Mouse (Mus musculus): Measurements from ENCODE around the gene Prkd2. TPM values are rescaled to one million over a fixed set of nuclear protein-coding genes. Genes with fewer than 3 reads are reported as not detected.
A peak's percentile ranks its signal among the peaks of the same experiment; 100 is the strongest.

Gene Prkd2
- polyA plus RNA-seq, 1 experiment from 2014 or later, result 21.9 TPM

- peaks cover 44% of the 10 kb centered on the region for H3K4me1 ChIP-seq
- H3K36me3 ChIP-seq, result no peaks in the 10 kb centered on the region
- no peaks in the 10 kb centered on the region for H3K9me3 ChIP-seq
- no peak overlapping the region for H3K9ac ChIP-seq
- ATAC-seq (ENCODE audit: insufficient number of reproducible peaks, low FRiP score, low TSS enrichment, low read depth), result no peak
- WGBS, result 76% methylated on average over 2 of the region's 2 CpGs
- no peaks in the 10 kb centered on the region for H3K27me3 ChIP-seq
- H3K27ac ChIP-seq, result no peak overlapping the region
- no peak overlapping the region for H3K4me2 ChIP-seq
- no peak overlapping the region for H3K4me3 ChIP-seq
Measured at GRCm38 (mm10) chr7:16903439-16903955, 60.8 kb downstream of the Prkd2 start.

GRCm38 (mm10) chr7:16904120-16904675 is 61.5 kb downstream of the Prkd2 start:
- Histone ChIP-seq H3K4me1 (peaks cover 50% of the 10 kb centered on the region), H3K27ac (no peak overlapping the region), H3K36me3 (no peaks in the 10 kb centered on the region), H3K9ac (no peak overlapping the region), H3K27me3 (no peaks in the 10 kb centered on the region), H3K4me3 (no peak overlapping the region), H3K4me2 (no peak overlapping the region), H3K9me3 (no peaks in the 10 kb centered on the region)
- no peak for ATAC-seq (ENCODE audit: insufficient number of reproducible peaks, low FRiP score, low TSS enrichment, low read depth)
- 46% methylated on average over 8 of the region's 10 CpGs for WGBS

- Histone ChIP-seq H3K4me1 (peaks cover 49% of the 10 kb centered on the region), H3K9ac (no peak overlapping the region), H3K4me3 (no peak overlapping the region), H3K36me3 (no peaks in the 10 kb centered on the region), H3K9me3 (no peaks in the 10 kb centered on the region), H3K27ac (peak overlapping the region; percentile 44; the same call in 1 of the 2 replicates), H3K27me3 (no peaks in the 10 kb centered on the region), H3K4me2 (no peak overlapping the region)
- ATAC-seq (ENCODE audit: insufficient number of reproducible peaks, low FRiP score, low TSS enrichment, low read depth), result no peak
- WGBS, result 45% methylated on average over 9 of the region's 9 CpGs
Measured at GRCm38 (mm10) chr7:16905491-16906021, 62.9 kb downstream of the Prkd2 start.

- H3K27ac ChIP-seq, result peak within 1 kb of the TSS; percentile 44; the same call in 1 of the 2 replicates
- no peaks in the 10 kb centered on the region for H3K36me3 ChIP-seq
- peak within 1 kb of the TSS; percentile 10; the same call in 1 of the 2 replicates for H3K4me2 ChIP-seq
- peaks cover 47% of the 10 kb centered on the region for H3K4me1 ChIP-seq
- no peak within 1 kb of the TSS for H3K4me3 ChIP-seq
- 5% methylated on average over 6 of the region's 6 CpGs for WGBS
- no peaks in the 10 kb centered on the region for H3K27me3 ChIP-seq
- no peak for ATAC-seq (ENCODE audit: insufficient number of reproducible peaks, low FRiP score, low TSS enrichment, low read depth)
- H3K9me3 ChIP-seq, result no peaks in the 10 kb centered on the region
- no peak within 1 kb of the TSS for H3K9ac ChIP-seq
Measured at GRCm38 (mm10) chr7:16906281-16906680, 63.6 kb downstream of the Prkd2 start, which contains the start of gene Ptgir. TSS of gene Ptgir (plus strand) at chr7:16906490.

- no peaks in the 10 kb centered on the region for H3K27me3 ChIP-seq
- H3K4me3 ChIP-seq, result no peak overlapping the region
- no peaks in the 10 kb centered on the region for H3K36me3 ChIP-seq
- ATAC-seq (ENCODE audit: insufficient number of reproducible peaks, low FRiP score, low TSS enrichment, low read depth), result no peak
- H3K4me2 ChIP-seq, result peak overlapping the region; percentile 10
- H3K9ac ChIP-seq, result no peak overlapping the region
- H3K27ac ChIP-seq, result no peak overlapping the region
- WGBS, result 90% methylated on average over 41 of the region's 41 CpGs
- H3K9me3 ChIP-seq, result no peaks in the 10 kb centered on the region
- H3K4me1 ChIP-seq, result peaks cover 43% of the 10 kb centered on the region
Measured at GRCm38 (mm10) chr7:16906889-16907559, 64.3 kb downstream of the Prkd2 start.

GRCm38 (mm10) chr7:16907842-16908241 is 65.1 kb downstream of the Prkd2 start:
- no peak overlapping the region for H3K27ac ChIP-seq
- H3K4me1 ChIP-seq, result peaks cover 47% of the 10 kb centered on the region
- H3K4me2 ChIP-seq, result peak overlapping the region; percentile 10; the same call in 1 of the 2 replicates
- no peaks in the 10 kb centered on the region for H3K36me3 ChIP-seq
- 76% methylated on average over 7 of the region's 7 CpGs for WGBS
- no peak overlapping the region for H3K9ac ChIP-seq
- no peak for ATAC-seq (ENCODE audit: insufficient number of reproducible peaks, low FRiP score, low TSS enrichment, low read depth)
- 0 out of 2 replicates have a peak overlapping the region, but pooled peaks have one; percentile 8 for H3K4me3 ChIP-seq
- H3K27me3 ChIP-seq, result no peaks in the 10 kb centered on the region
- H3K9me3 ChIP-seq, result no peaks in the 10 kb centered on the region

- 41% methylated on average over 11 of the region's 11 CpGs for WGBS
- H3K4me1 ChIP-seq, result peaks cover 47% of the 10 kb centered on the region
- ATAC-seq (ENCODE audit: insufficient number of reproducible peaks, low FRiP score, low TSS enrichment, low read depth), result no peak
- no peak overlapping the region for H3K9ac ChIP-seq
- H3K9me3 ChIP-seq, result no peaks in the 10 kb centered on the region
- H3K36me3 ChIP-seq, result no peaks in the 10 kb centered on the region
- 0 out of 2 replicates have a peak overlapping the region, but pooled peaks have one; percentile 8 for H3K4me3 ChIP-seq
- H3K4me2 ChIP-seq, result peak overlapping the region; percentile 3; the same call in 1 of the 2 replicates
- H3K27ac ChIP-seq, result no peak overlapping the region
- no peaks in the 10 kb centered on the region for H3K27me3 ChIP-seq
Measured at GRCm38 (mm10) chr7:16908367-16908766, 65.7 kb downstream of the Prkd2 start.

GRCm38 (mm10) chr7:16908859-16909258 is 66.2 kb downstream of the Prkd2 start:
- no peak overlapping the region for H3K9ac ChIP-seq
- ATAC-seq (ENCODE audit: insufficient number of reproducible peaks, low FRiP score, low TSS enrichment, low read depth), result no peak
- WGBS, result 69% methylated on average over 11 of the region's 11 CpGs
- no peaks in the 10 kb centered on the region for H3K27me3 ChIP-seq
- peaks cover under 1% of the 10 kb centered on the region; the same call in 1 of the 2 replicates for H3K36me3 ChIP-seq
- peaks cover 52% of the 10 kb centered on the region for H3K4me1 ChIP-seq
- no peak overlapping the region for H3K4me2 ChIP-seq
- H3K9me3 ChIP-seq, result no peaks in the 10 kb centered on the region
- no peak overlapping the region for H3K4me3 ChIP-seq
- H3K27ac ChIP-seq, result no peak overlapping the region

- Histone ChIP-seq H3K9ac (no peak overlapping the region), H3K4me1 (peaks cover 61% of the 10 kb centered on the region), H3K36me3 (peaks cover 11% of the 10 kb centered on the region), H3K4me2 (no peak overlapping the region), H3K9me3 (no peaks in the 10 kb centered on the region), H3K27ac (no peak overlapping the region), H3K4me3 (no peak overlapping the region), H3K27me3 (no peaks in the 10 kb centered on the region)
- WGBS, result 35% methylated on average over 10 of the region's 10 CpGs
- no peak for ATAC-seq (ENCODE audit: insufficient number of reproducible peaks, low FRiP score, low TSS enrichment, low read depth)
Measured at GRCm38 (mm10) chr7:16909909-16910308, 67.2 kb downstream of the Prkd2 start.

- H3K4me1 ChIP-seq, result peaks cover 44% of the 10 kb centered on the region
- H3K4me3 ChIP-seq, result no peak overlapping the region
- H3K9ac ChIP-seq, result no peak overlapping the region
- no peak for ATAC-seq (ENCODE audit: insufficient number of reproducible peaks, low FRiP score, low TSS enrichment, low read depth)
- WGBS, result 91% methylated on average over 3 of the region's 3 CpGs
- no peak overlapping the region for H3K27ac ChIP-seq
- H3K36me3 ChIP-seq, result peaks cover 31% of the 10 kb centered on the region
- H3K4me2 ChIP-seq, result no peak overlapping the region
- H3K27me3 ChIP-seq, result no peaks in the 10 kb centered on the region
- H3K9me3 ChIP-seq, result no peaks in the 10 kb centered on the region
Measured at GRCm38 (mm10) chr7:16911904-16912303, 69.2 kb downstream of the Prkd2 start.

- Histone ChIP-seq H3K36me3 (peaks cover 36% of the 10 kb centered on the region), H3K27ac (peak overlapping the region; percentile 44; the same call in 1 of the 2 replicates), H3K4me2 (no peak overlapping the region), H3K9ac (no peak overlapping the region), H3K4me3 (no peak overlapping the region), H3K4me1 (peaks cover 41% of the 10 kb centered on the region), H3K27me3 (no peaks in the 10 kb centered on the region), H3K9me3 (no peaks in the 10 kb centered on the region)
- no peak for ATAC-seq (ENCODE audit: insufficient number of reproducible peaks, low FRiP score, low TSS enrichment, low read depth)
- 55% methylated on average over 6 of the region's 6 CpGs for WGBS
Measured at GRCm38 (mm10) chr7:16912360-16912759, 69.7 kb downstream of the Prkd2 start.
